Mouse (Mus musculus): Measurements from ENCODE around the gene Cldn19.

The Cldn19 gene

DNA sequence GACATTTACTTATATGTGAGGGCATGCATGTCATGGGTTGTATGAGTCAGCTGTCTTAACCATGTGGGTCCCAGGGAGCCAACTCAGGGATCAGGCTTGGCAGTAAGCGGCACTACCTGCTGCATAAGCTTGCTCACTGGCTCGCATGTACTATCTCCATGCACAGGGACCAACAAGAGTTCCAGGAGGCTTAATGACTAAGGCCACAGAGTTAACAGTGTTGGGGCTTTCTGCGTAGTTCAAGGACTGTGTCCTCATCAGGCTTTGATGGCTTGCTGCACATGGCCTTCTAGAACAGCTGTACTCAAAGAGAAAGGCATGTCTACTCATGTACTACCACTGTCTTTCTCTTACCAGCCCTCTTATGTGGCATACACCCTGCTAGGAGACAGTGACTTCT is 45.5 kb downstream of the Cldn19 start:
- DNase-seq (ENCODE audit: low read depth): no peak

DNA sequence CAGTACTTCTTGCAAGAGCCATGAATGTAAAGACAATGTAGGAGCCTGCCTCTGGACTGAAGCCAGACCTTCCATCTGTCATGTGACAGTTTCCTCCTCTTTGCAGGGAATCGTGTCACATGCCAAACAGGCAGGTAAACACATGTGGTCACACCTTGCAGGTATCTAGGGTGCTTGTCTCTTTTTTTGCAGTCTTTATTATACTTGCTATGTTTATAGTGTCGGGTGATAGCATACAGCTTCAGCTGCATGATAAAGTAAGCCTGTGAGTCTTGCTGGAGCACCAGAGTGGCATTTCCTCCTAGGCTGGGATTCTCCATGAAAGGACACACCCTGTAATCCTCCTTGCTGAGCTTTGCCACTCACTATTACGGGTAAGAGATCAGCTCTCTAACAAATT is 46.6 kb downstream of the Cldn19 start:
- DNase-seq (ENCODE audit: low read depth): no peak

DNA sequence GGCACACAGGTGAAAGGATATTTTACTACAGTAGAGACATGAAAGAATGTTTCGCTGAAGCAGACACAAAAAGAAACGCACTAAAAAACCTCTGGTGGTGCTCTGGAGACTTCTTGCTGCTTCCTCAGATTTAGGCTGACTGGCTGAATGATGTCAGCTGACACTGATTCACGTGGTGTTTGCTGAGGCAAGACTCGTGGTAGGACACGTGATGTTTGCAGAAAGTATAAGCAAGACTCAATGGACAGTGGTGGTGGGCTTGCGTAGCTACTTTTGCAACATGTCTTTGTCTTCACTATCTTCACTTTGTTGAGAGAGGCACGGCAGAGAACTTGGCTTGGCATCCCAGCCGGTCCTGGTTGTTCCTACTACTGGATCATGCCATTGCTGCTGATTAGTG is 48.1 kb downstream of the Cldn19 start:
- no peak for DNase-seq (ENCODE audit: low read depth)

DNA sequence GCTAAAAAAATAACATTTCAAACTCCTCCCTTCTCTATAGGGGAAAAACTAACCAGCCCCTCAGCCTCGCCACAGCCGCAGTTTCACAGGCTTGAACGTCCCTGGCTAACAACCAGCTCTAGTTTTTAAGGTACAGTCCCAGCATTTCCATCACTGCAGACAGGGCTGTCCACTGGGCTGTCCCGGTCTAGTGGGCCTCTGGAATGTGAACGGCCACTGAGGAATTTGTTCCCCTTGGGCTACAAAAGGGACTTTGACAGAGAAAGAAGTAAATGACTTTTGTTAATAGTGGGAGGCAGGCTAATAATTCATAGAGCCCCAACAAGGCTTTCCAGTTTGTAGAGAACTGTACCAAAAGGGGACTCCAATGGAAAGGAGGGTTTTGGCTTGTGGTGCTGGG is 50.2 kb downstream of the Cldn19 start:
- DNase-seq (ENCODE audit: low read depth): no peak

Measured in c-Kit-positive CD71-negative TER-119-negative erythroid progenitor cells, embryonic 14.5 days (primary cell).